Mouse (Mus musculus) cerebral cortex, adult 2 months (tissue): Measurements from ENCODE around the gene Brd7.

Experiments
- WGBS: fragments of 180-500 bp; shearing (Covaris S2); methylation state at CpG from one replicate; pipeline ENCODE4 v1.1.7; 2018; 5-methylcytosine and 5-hydroxymethylcytosine counted together

The Brd7 gene

GRCm38 (mm10) chr8:88309881-88310280, 52.1 kb downstream of the Brd7 start:
- WGBS, result 95% methylated on average over 7 of the region's 7 CpGs

DNA sequence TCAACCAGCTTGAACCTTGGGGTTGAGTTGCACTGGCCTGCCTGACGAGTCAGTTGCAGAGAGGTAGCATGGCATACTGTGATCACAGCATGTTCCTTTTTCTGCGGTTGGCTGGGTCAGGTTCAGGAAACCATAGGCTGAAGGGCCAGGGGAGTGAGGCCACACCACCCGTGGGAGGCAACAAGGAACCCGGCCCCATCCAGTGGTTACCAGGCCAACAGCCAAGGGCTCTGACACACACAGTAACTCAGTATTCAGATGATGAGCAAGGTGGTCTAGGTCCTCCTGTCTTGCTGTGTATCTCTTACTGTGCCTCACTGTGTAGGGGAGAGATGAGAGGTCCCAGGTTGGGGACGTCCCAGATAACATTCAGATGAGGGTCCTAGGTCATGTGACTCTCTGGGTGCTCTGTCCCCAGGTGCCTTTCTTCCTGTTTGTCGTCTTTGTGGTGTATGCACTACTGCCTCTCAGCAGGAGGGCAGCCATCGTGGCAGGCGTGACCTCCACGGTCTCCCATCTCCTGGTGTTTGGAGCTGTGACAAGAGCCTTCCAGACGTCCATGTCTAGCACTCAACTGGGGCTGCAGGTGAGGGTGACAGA, 52.6 kb downstream of the Brd7 start:
- 87% methylated on average over 10 of the region's 10 CpGs for WGBS

DNA sequence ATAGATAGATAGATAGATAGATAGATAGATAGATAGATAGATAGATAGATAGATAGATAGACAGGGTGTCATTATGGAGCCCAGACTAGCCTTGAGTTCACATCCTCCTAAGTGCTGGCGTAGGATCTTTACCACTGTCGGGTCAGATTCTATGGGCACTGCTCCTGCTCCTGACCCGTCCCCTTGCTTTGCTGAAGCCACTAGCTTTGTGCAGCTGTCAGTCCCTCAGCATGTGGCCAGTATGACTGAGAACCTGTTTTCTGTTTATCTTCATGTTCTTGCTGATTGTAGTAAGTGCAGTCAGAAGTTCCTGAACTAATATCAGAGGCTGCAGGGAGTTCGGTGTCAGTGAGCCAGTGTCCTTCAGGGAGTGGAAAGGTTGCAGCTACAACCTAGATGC, 54.3 kb downstream of the Brd7 start:
- WGBS, result 89% methylated on average over 4 of the region's 4 CpGs

GRCm38 (mm10) chr8:88306511-88306910, 55.5 kb downstream of the Brd7 start:
- 77% methylated on average over 14 of the region's 14 CpGs for WGBS

GRCm38 (mm10) chr8:88305814-88306213, 56.2 kb downstream of the Brd7 start:
- WGBS, result 89% methylated on average over 4 of the region's 4 CpGs

GRCm38 (mm10) chr8:88301589-88302437, 60.2 kb downstream of the Brd7 start:
- 68% methylated on average over 15 of the region's 15 CpGs for WGBS

GRCm38 (mm10) chr8:88299907-88300603, 61.9 kb downstream of the Brd7 start:
- 75% methylated on average over 10 of the region's 10 CpGs for WGBS

DNA sequence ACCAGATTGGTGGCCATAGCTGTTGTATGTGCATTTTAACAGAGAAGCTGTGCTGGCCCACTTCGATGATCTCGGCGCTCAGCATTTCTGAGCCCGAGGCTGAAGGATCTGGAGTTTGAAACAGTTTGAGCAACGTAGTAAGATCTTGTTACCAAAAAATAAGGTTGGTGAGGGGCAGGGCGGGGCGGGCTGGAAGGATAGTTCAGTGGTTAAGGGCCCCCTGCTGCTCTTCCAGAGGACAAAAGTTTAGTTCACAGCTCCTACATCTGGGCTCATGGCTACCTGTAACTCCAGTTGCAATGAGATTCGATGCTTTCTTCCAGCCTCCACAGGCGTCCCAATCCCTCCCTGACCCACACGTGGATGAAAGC, 63.3 kb downstream of the Brd7 start:
- WGBS, result 88% methylated on average over 10 of the region's 10 CpGs

- WGBS, result 62% methylated on average over 12 of the region's 12 CpGs
These were observed 63.8 kb downstream of the Brd7 start for GRCm38 (mm10) chr8:88297976-88298732.

DNA sequence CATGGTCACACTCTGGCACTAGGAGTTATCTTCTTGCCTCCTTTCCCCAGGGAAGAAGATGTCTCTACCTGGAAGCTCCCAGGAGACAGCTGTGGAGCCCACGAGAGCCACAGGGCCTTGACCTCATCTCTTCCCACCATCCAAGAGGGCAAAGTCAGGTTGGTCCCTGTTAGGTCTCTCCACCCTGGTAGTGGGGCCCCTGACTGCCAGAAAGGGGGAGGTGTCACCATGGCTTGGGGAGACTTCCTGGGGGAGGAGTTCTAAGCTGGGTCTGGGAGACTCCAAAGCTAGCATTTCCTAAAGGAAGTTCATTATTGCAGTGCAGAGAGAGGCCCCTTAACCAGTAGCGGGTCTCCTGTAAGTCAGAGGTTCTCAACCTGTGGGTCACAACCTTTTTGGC, 67.0 kb downstream of the Brd7 start:
- 89% methylated on average over 2 of the region's 2 CpGs for WGBS

GRCm38 (mm10) chr8:88293590-88294356, 68.2 kb downstream of the Brd7 start:
- WGBS, result 83% methylated on average over 9 of the region's 9 CpGs

GRCm38 (mm10) chr8:88292926-88293325, 69.1 kb downstream of the Brd7 start:
- 97% methylated on average over 3 of the region's 3 CpGs for WGBS

DNA sequence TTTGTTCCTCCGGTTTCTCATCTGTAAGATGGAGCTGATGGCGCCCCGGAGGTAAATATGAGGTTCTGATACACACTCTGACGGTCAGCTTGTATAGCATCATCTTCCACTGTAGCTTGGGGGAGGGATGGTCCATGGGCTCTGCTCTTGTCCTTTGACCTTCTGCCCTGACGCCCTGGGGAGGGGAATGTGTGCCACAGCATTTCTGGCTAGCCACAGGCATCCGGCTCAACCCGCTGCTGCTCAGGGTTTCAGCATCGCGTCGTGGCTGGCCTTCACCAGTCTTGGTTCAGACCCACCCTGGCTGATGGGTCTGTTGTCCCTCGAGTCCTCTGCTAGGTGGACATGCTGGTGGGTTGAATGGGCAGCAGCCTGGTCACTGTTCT, 70.7 kb downstream of the Brd7 start:
- 98% methylated on average over 11 of the region's 11 CpGs for WGBS

GRCm38 (mm10) chr8:88290326-88291304, 71.4 kb downstream of the Brd7 start:
- WGBS, result 79% methylated on average over 13 of the region's 13 CpGs

DNA sequence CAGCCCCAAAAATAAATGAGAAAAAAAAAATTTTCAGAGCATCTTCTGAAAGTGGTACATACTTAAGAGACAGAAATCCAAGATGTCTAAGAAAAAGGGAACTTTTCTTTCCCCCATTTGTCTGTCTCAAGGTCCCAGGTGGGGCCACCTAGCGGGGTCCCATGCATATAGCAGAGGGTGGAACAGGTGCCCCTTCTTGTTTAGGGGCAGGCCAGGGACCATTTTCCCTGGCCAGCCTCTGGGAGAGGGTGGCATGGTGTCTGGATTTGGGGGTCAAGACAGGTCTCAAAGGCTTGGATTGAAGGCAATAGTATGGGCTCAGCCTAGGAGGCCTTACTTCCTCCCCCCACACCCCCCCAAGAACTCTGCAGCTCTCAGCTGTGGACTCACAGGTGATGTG, 72.1 kb downstream of the Brd7 start:
- WGBS, result 81% methylated on average over 1 of the region's 1 CpGs

DNA sequence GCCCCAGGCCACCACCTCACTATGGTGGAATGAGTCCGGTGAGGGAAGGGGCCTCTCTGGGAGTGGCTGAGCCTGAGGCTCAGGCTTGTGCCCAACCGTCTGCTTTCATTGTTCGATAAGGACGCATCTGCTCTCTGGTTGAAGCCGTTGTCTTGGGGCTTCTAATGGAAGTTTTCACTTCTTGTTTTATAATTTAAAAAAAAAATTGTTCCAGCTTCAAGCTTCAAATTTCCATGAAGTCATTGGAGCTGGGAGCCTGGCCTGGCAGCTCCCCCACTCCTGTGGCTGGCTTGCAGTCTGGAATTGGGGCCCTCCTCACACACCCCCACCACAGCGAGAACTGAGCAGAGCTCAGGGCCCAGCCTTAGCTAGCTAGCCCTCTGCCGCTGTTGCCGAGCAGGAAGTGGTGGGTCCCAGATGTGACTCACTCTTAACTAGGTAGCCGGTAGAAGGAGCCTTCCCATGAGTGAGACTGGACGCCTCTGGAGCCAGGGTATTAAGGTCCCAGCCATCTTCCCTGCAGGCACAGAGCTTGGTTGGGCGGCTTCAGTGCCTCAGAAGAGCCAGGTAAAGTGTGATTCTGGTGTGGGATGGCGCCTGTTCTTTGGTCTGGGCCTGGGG, 73.3 kb downstream of the Brd7 start:
- WGBS, result 89% methylated on average over 12 of the region's 12 CpGs

GRCm38 (mm10) chr8:88286421-88286960, 75.5 kb downstream of the Brd7 start:
- WGBS, result 88% methylated on average over 14 of the region's 14 CpGs

GRCm38 (mm10) chr8:88285469-88286356, 76.3 kb downstream of the Brd7 start:
- 91% methylated on average over 8 of the region's 8 CpGs for WGBS
